Mouse (Mus musculus): ENCODE results near the gene Vwa7. TPM values are rescaled to one million over a fixed set of nuclear protein-coding genes. Genes with fewer than 3 reads are reported as not detected.
"Not testable (repeated sequence)": the region's sequence is repeated elsewhere in the genome, so short reads cannot be mapped to it uniquely, and the experiment has no call there.

Vwa7 gene
- polyA plus RNA-seq, 1 experiment from 2014 or later = 0.08 TPM

DNA sequence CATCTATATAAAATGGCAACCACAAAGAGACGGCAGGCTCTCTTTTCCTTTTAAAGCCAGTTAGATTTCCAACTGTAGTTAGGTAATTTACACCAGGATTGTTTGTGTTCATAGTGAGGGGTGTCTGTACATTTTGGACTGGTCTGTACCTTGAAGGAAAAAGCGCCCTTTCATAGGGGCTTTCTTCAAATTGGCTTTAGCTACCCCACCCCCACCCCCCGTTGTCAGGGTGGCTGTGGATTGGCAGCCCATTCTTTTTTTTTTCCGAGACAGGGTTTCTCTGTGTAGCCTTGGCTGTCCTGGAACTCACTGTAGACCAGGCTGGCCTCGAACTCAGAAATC, 19.3 kb upstream of the Vwa7 start:
- H3K36me3 ChIP-seq (ENCODE audit: control insufficient read depth, insufficient read depth, low read length) = no peaks in the 10 kb centered on the region
- no peak for DNase-seq (ENCODE audit: low spot score)
- H3K4me1 ChIP-seq (ENCODE audit: control insufficient read depth, insufficient read depth, low read length) = no peaks in the 10 kb centered on the region
- no peak overlapping the region for H3K27ac ChIP-seq (ENCODE audit: low read depth, low read length)
- no peak for ATAC-seq (ENCODE audit: insufficient read depth, low FRiP score, low TSS enrichment)
- no peak overlapping the region for H3K4me2 ChIP-seq (ENCODE audit: low read depth)
- H3K9ac ChIP-seq (ENCODE audit: low read length) = no peak overlapping the region
- H3K27me3 ChIP-seq (ENCODE audit: control insufficient read depth, insufficient read depth, low read length) = no peaks in the 10 kb centered on the region
- H3K9me3 ChIP-seq (ENCODE audit: control insufficient read depth, low read length) = no peaks in the 10 kb centered on the region
- no peak overlapping the region for H3K4me3 ChIP-seq (ENCODE audit: low read depth, low read length)
- WGBS = 90% methylated on average over 5 of the region's 5 CpGs

DNA sequence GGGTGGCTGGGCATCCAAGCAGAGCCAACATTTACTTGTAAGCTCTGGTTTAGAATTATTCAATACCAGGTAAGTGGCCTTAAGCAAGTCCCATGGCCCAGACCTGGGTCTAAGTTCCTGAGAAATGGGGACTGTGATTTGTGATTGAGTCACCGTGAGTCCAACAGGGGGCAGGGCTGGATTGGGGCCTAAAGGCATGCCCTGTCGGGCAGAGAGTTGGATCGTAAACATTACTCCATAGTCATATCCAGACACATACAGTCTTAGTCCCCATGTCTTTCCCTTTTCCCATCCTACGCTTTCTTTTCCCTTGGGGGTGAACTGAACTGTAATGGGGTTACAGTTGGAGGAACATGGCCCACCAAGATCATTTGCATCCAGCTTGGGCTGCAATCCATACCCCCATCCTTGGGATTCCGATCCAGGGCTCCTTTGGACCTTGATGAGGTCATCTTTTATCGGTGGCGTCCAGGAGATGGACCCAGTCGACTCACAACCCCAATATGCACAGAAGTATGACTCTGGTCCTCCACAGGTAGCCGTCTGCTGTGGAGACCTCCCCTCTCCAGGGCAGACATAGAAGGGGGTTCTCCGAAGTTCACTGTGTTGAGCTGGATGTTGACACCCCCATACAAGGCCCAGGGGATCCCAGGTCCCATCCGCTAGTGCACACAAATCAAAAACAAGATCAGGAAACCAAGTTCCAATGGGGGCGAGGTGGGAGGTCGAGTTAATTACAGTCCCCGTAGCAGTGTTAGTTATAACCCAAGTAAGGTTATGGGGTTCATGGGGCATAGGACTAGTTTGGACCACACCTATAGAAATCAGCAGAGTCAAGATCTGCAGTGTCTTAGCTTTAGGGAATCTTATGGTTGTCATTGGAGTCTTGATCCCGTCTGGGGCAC, 17.6 kb upstream of the Vwa7 start:
- H3K9ac ChIP-seq (ENCODE audit: low read length) = no peak overlapping the region
- no peak overlapping the region for H3K27ac ChIP-seq (ENCODE audit: low read depth, low read length)
- no peak overlapping the region for H3K4me3 ChIP-seq (ENCODE audit: low read depth, low read length)
- H3K4me1 ChIP-seq (ENCODE audit: control insufficient read depth, insufficient read depth, low read length) = peaks cover 11% of the 10 kb centered on the region
- H3K4me2 ChIP-seq (ENCODE audit: low read depth) = peak overlapping the region; percentile 38; the same call in 1 of the 2 replicates
- H3K9me3 ChIP-seq (ENCODE audit: control insufficient read depth, low read length) = no peaks in the 10 kb centered on the region
- WGBS = 95% methylated on average over 15 of the region's 15 CpGs
- peak; percentile 7 for DNase-seq (ENCODE audit: low spot score)
- H3K27me3 ChIP-seq (ENCODE audit: control insufficient read depth, insufficient read depth, low read length) = no peaks in the 10 kb centered on the region
- H3K36me3 ChIP-seq (ENCODE audit: control insufficient read depth, insufficient read depth, low read length) = no peaks in the 10 kb centered on the region
- ATAC-seq (ENCODE audit: insufficient read depth, low FRiP score, low TSS enrichment) = no peak

DNA sequence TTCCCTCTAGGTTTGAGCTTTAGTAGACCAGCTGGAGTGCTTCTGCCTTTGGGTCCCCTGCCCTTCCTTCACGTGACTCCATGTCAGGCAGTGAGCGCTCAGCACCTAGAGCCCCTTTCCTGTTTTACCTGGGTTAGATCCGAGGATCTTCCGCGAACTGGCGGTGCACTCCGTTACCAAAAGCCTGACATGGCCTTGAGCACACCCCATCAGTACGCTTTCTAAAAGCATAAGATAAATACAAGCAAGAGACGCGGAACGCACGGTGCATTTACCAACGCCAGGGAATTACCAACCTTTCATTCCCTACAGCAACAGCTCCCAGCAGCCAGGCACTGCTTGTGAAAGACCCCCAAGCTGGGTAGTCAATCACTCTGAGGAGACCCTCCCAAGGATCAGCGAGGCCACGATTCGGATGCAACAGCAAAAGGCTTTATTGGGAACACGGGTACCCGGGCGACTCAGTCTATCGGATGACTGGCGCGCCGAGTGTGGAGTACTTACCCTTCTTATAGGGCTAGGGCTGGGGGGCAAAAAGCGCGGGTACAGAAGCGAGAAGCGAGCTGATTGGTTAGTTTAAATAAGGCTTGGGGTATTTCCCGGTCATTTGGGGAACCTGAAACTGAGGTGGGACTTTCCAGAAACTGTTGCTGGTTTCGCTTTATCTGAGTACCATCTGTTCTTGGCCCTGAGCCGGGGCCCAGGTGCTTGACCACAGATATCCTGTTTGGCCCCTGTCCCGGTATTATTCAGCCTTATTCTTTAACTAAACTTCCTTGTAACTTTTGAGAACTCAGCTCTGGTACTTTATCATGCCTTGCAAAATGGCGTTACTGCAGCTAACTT, 16.3 kb upstream of the Vwa7 start:
- H3K27me3 ChIP-seq (ENCODE audit: control insufficient read depth, insufficient read depth, low read length); ATAC-seq (ENCODE audit: insufficient read depth, low FRiP score, low TSS enrichment); H3K9me3 ChIP-seq (ENCODE audit: control insufficient read depth, low read length); H3K36me3 ChIP-seq (ENCODE audit: control insufficient read depth, insufficient read depth, low read length): not testable (repeated sequence)
- Histone ChIP-seq H3K27ac (ENCODE audit: low read depth, low read length) (peak overlapping the region; percentile 92), H3K9ac (ENCODE audit: low read length) (peak overlapping the region; percentile 77), H3K4me2 (ENCODE audit: low read depth) (peak overlapping the region; percentile 96), H3K4me3 (ENCODE audit: low read depth, low read length) (peak overlapping the region; percentile 76), H3K4me1 (ENCODE audit: control insufficient read depth, insufficient read depth, low read length) (peaks cover 11% of the 10 kb centered on the region)
- peak; percentile 35 for DNase-seq (ENCODE audit: low spot score)
- 27% methylated on average over 29 of the region's 32 CpGs for WGBS

DNA sequence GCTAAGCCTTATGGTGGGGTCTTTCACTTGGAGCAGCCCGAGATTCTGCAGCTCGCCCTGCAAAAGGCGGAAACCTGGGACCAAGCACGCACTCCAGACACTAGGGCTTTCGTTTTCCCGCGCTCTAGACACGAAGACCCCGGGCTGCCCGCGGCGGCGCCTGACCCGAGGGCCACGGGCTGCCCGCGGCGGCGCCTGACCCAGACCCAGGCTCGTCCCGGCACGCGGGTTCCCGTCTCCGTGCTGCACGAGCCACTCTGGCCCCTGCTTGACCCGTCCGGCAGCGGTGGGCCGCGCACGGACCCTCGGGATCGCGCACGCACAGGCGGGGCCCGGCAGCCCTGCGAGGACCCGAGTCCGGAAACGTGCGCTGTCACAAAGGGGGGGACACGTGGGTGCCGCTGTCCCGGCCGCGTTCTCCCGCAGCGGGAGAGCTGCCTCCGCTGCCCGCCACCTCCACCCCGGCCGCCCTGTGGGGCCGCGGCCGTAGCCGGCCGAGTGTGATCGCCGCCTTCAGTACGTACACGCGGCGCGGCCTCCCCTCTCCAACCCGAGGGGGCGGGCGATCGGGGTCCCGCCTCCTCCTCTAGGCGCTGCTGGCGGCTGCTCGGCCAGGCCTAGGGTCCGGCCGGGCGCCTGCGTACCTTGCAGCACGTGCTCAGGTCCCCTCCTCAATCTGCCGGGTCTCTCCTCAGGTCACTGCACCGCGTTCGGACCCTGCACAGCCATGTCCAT, 15.5 kb upstream of the Vwa7 start, which contains the start of gene Vars:
TSS of gene Vars (plus strand) at position 271 of the 735 bp plus-strand sequence.
- peak within 1 kb of the TSS; percentile 77 for H3K9ac ChIP-seq (ENCODE audit: low read length)
- peak within 1 kb of the TSS; percentile 96 for H3K4me2 ChIP-seq (ENCODE audit: low read depth)
- no peaks in the 10 kb centered on the region for H3K9me3 ChIP-seq (ENCODE audit: control insufficient read depth, low read length)
- DNase-seq (ENCODE audit: low spot score) = peak; percentile 95
- H3K27me3 ChIP-seq (ENCODE audit: control insufficient read depth, insufficient read depth, low read length) = no peaks in the 10 kb centered on the region
- WGBS = under 1% methylated on average over 79 of the region's 83 CpGs
- peak within 1 kb of the TSS; percentile 92 for H3K27ac ChIP-seq (ENCODE audit: low read depth, low read length)
- peaks cover 11% of the 10 kb centered on the region for H3K4me1 ChIP-seq (ENCODE audit: control insufficient read depth, insufficient read depth, low read length)
- peaks cover 11% of the 10 kb centered on the region for H3K36me3 ChIP-seq (ENCODE audit: control insufficient read depth, insufficient read depth, low read length)
- ATAC-seq (ENCODE audit: insufficient read depth, low FRiP score, low TSS enrichment) = peak; percentile 87
- H3K4me3 ChIP-seq (ENCODE audit: low read depth, low read length) = peak within 1 kb of the TSS; percentile 76

DNA sequence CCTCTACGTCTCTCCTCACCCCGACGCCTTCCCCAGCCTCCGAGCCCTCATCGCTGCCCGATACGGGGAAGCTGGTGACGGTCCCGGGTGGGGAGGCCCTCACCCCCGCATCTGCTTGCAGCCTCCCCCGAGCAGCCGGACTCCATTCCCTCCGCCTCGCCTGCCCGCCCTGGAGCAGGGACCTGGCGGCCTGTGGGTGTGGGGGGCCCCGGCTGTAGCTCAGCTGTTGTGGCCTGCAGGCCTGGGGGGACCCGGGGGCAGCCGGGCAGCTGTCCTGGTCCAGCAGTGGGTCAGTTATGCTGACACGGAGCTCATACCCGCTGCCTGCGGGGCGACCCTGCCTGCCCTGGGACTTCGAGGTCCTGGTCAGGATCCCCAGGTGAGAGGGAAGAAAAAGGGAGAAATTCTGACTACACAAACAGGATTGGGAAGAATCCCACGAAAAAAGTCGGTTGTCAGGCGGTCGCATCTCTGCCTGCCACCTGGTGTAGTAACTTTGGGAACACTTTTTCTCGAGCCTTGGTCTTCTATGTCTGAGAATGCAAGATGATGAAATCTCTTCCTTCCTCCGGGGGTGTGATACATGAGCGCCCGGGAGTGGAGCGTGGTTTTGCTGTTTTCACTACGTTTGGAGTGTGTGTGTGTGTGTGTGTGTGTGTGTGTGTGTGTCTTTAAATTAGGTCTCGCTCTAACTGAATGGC, 14.8 kb upstream of the Vwa7 start:
- H3K4me1 ChIP-seq (ENCODE audit: control insufficient read depth, insufficient read depth, low read length) = peaks cover 11% of the 10 kb centered on the region
- peaks cover 12% of the 10 kb centered on the region for H3K36me3 ChIP-seq (ENCODE audit: control insufficient read depth, insufficient read depth, low read length)
- ATAC-seq (ENCODE audit: insufficient read depth, low FRiP score, low TSS enrichment) (no peak; the same call in 1 of the 2 replicates), DNase-seq (ENCODE audit: low spot score) (peak; percentile 35)
- WGBS = under 1% methylated on average over 35 of the region's 35 CpGs
- H3K9ac ChIP-seq (ENCODE audit: low read length) = peak overlapping the region; percentile 77
- no peaks in the 10 kb centered on the region for H3K27me3 ChIP-seq (ENCODE audit: control insufficient read depth, insufficient read depth, low read length)
- H3K9me3 ChIP-seq (ENCODE audit: control insufficient read depth, low read length) = no peaks in the 10 kb centered on the region
- peak overlapping the region; percentile 92 for H3K27ac ChIP-seq (ENCODE audit: low read depth, low read length)
- peak overlapping the region; percentile 76 for H3K4me3 ChIP-seq (ENCODE audit: low read depth, low read length)
- H3K4me2 ChIP-seq (ENCODE audit: low read depth) = peak overlapping the region; percentile 96

DNA sequence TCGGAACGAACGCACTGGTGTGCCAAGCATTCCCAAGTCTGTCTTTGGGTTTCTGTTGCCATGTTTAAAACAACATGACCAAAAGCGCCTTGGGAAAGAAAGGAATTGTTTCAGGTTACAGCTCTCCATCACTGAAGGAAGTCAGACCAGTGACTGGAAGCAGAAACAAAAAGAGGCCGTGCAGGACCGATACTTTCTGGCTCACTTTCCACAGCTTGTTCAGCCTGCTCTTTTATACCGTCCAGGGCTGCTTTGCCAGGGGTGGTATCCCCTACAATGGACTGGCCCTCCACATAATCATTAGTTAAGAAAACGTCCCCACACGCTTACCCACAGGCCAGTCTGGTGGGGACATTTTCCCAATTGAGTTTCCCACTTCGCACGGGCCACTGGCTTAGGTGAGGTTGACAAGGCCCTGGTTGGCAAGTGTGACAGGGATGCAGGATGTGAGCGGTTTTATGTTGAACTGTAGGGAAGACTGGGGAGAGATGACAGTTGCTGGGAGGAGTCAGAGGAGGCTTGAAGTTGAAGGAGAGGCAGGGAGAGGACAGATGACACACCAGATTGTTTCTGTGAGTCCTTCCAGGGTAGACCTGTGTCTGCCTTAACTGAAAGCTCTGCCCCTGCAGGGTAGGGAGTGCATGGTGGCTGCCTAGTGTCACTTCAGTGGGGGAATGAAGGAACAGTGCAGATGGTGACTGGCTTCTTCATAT, 14.1 kb upstream of the Vwa7 start:
- Histone ChIP-seq H3K27me3 (ENCODE audit: control insufficient read depth, insufficient read depth, low read length) (no peaks in the 10 kb centered on the region), H3K4me2 (ENCODE audit: low read depth) (peak overlapping the region; percentile 96), H3K36me3 (ENCODE audit: control insufficient read depth, insufficient read depth, low read length) (peaks cover 15% of the 10 kb centered on the region), H3K9me3 (ENCODE audit: control insufficient read depth, low read length) (no peaks in the 10 kb centered on the region), H3K4me3 (ENCODE audit: low read depth, low read length) (peak overlapping the region; percentile 76), H3K4me1 (ENCODE audit: control insufficient read depth, insufficient read depth, low read length) (peaks cover 11% of the 10 kb centered on the region), H3K9ac (ENCODE audit: low read length) (peak overlapping the region; percentile 77), H3K27ac (ENCODE audit: low read depth, low read length) (no peak overlapping the region)
- WGBS = 13% methylated on average over 12 of the region's 12 CpGs
- ATAC-seq (ENCODE audit: insufficient read depth, low FRiP score, low TSS enrichment) = no peak
- DNase-seq (ENCODE audit: low spot score) = no peak

DNA sequence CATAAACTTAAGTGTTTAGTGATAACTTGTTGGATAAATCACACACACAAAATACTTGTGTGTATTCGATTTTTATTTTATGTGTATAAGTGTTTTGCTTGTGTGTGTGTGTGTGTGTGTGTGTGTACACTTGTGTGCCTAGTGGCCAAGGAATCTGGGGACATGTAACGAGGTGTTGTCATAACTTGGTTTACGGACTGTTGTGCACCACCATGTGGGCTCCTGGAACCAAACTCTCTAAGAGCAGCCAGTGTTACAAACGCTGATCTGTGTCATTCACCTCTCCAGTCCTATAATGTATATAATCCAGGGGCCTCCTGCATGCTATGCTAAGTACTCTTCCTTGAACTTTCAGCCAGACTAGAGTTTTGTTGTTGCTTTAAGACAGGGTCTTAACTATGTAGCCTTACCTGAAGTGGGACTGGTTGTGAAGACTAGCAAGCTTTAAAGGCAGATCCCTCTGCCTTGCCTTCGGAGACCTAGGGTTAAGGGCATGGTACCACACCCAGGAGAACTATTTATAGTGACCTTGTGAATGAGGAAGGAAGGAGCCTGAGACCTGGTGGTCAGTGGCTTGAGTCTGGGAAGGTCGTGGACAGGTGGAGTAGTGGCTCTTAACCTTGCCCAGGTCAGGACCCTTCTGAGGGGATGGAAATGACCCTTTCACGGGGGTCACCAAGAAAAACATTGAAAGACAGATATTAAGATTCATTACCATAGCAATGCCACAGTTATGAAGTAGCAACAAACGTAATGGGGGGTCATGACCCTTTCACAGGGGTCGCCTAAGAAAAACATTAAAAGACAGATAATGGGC, 13.1 kb upstream of the Vwa7 start:
- Histone ChIP-seq H3K27ac (ENCODE audit: low read depth, low read length) (no peak overlapping the region), H3K36me3 (ENCODE audit: control insufficient read depth, insufficient read depth, low read length) (peaks cover 18% of the 10 kb centered on the region), H3K4me1 (ENCODE audit: control insufficient read depth, insufficient read depth, low read length) (peaks cover 11% of the 10 kb centered on the region), H3K27me3 (ENCODE audit: control insufficient read depth, insufficient read depth, low read length) (no peaks in the 10 kb centered on the region), H3K9ac (ENCODE audit: low read length) (peak overlapping the region; percentile 77; the same call in 1 of the 2 replicates), H3K9me3 (ENCODE audit: control insufficient read depth, low read length) (no peaks in the 10 kb centered on the region), H3K4me3 (ENCODE audit: low read depth, low read length) (peak overlapping the region; percentile 76; the same call in 1 of the 2 replicates), H3K4me2 (ENCODE audit: low read depth) (peak overlapping the region; percentile 96)
- no peak for DNase-seq (ENCODE audit: low spot score)
- WGBS = 69% methylated on average over 9 of the region's 9 CpGs
- ATAC-seq (ENCODE audit: insufficient read depth, low FRiP score, low TSS enrichment) = no peak
